Mouse (Mus musculus) midbrain, embryonic 10.5 days (tissue): ENCODE data around the gene Fbxl18. TPM values are rescaled to one million over a fixed set of nuclear protein-coding genes. Genes with fewer than 3 reads are reported as not detected.

ENCODE experiments used
- DNase-seq: peaks from one replicate; pipeline ENCODE4 v3.0.0-alpha.2; 2017; ENCODE audit warnings: low spot score
- H3K27ac ChIP-seq: fragments of 300-500 bp; sonication (generic); replicated peaks from 2 replicates; pipeline ENCODE4 v1.5.1; 2016; ENCODE audit warnings: mild to moderate bottlenecking
- H3K27me3 ChIP-seq: fragments of 300-500 bp; sonication (generic); 2 replicates; pipeline ENCODE4 v1.6.1; 2016; ENCODE audit warnings: low read depth, mild to moderate bottlenecking; ENCODE audit not compliant: poor library complexity, severe bottlenecking
- H3K36me3 ChIP-seq: fragments of 300-500 bp; sonication (generic); 2 replicates; pipeline ENCODE4 v1.6.1; 2016; ENCODE audit warnings: mild to moderate bottlenecking, moderate library complexity
- H3K4me1 ChIP-seq: fragments of 300-500 bp; sonication (generic); 2 replicates; pipeline ENCODE4 v1.6.1; 2016
- H3K4me3 ChIP-seq: fragments of 300-500 bp; sonication (generic); 2 replicates; pipeline ENCODE4 v1.5.1; 2016; ENCODE audit warnings: mild to moderate bottlenecking, moderate library complexity
- H3K9me3 ChIP-seq: fragments of 300-500 bp; sonication (generic); replicated peaks from 2 replicates; pipeline ENCODE4 v1.6.1; 2016; ENCODE audit warnings: mild to moderate bottlenecking
- WGBS: fragments of 180-500 bp; shearing (Covaris S2); methylation state at CpG from one replicate; pipeline ENCODE4 v1.1.7; 2016; 5-methylcytosine and 5-hydroxymethylcytosine counted together
- polyA plus RNA-seq: library from polyadenylated mRNA; unstranded; fragments of >200 nt; fragmentation: Nextera tagmentation; extraction: Ambion mirVana; gene quantifications from 2 replicates; pipeline ENCODE4 v1.2.1, GENCODE M21; 2016

The Fbxl18 gene
- polyA plus RNA-seq, 1 experiment from 2014 or later: 23.4 TPM

GRCm38 (mm10) chr5:142821974-142822285 is 73.3 kb downstream of the Fbxl18 start:
- WGBS: under 1% methylated on average over 9 of the region's 9 CpGs
- no peak for DNase-seq
- H3K36me3 ChIP-seq: no peaks in the 10 kb centered on the region
- H3K27ac ChIP-seq: peak overlapping the region; percentile 100
- H3K9me3 ChIP-seq: no peaks in the 10 kb centered on the region
- H3K4me3 ChIP-seq: peak overlapping the region; percentile 99
- peaks cover 11% of the 10 kb centered on the region; the same call in 1 of the 2 replicates for H3K27me3 ChIP-seq
- H3K4me1 ChIP-seq: peaks cover 61% of the 10 kb centered on the region

GRCm38 (mm10) chr5:142821266-142821973 is 73.8 kb downstream of the Fbxl18 start:
- H3K36me3 ChIP-seq: no peaks in the 10 kb centered on the region
- peaks cover 11% of the 10 kb centered on the region; the same call in 1 of the 2 replicates for H3K27me3 ChIP-seq
- peak overlapping the region; percentile 100 for H3K27ac ChIP-seq
- no peaks in the 10 kb centered on the region for H3K9me3 ChIP-seq
- H3K4me1 ChIP-seq: peaks cover 61% of the 10 kb centered on the region
- H3K4me3 ChIP-seq: peak overlapping the region; percentile 99
- 0% methylated on average over 36 of the region's 36 CpGs for whole genome bisulfite sequencing
- peak; percentile 91 for DNase-seq

GRCm38 (mm10) chr5:142820276-142821265 is 74.7 kb downstream of the Fbxl18 start:
- peaks cover 5% of the 10 kb centered on the region; the same call in 1 of the 2 replicates for H3K27me3 ChIP-seq
- H3K9me3 ChIP-seq: no peaks in the 10 kb centered on the region
- H3K4me1 ChIP-seq: peaks cover 54% of the 10 kb centered on the region
- peak overlapping the region; percentile 100 for H3K27ac ChIP-seq
- DNase-seq: peak; percentile 78
- H3K4me3 ChIP-seq: peak overlapping the region; percentile 99
- under 1% methylated on average over 53 of the region's 53 CpGs for WGBS
- H3K36me3 ChIP-seq: no peaks in the 10 kb centered on the region

GRCm38 (mm10) chr5:142819385-142820275 is 75.6 kb downstream of the Fbxl18 start:
- H3K9me3 ChIP-seq: no peaks in the 10 kb centered on the region
- peaks cover 44% of the 10 kb centered on the region for H3K4me1 ChIP-seq
- H3K27me3 ChIP-seq: peaks cover 3% of the 10 kb centered on the region; the same call in 1 of the 2 replicates
- H3K36me3 ChIP-seq: peaks cover 5% of the 10 kb centered on the region
- H3K4me3 ChIP-seq: peak overlapping the region; percentile 99
- WGBS: under 1% methylated on average over 35 of the region's 36 CpGs
- peak overlapping the region; percentile 100 for H3K27ac ChIP-seq
- peak; percentile 81 for DNase-seq

GRCm38 (mm10) chr5:142818435-142819360 is 76.5 kb downstream of the Fbxl18 start:
- DNase-seq: peak; percentile 87
- H3K4me1 ChIP-seq: peaks cover 42% of the 10 kb centered on the region
- under 1% methylated on average over 43 of the region's 43 CpGs for WGBS

GRCm38 (mm10) chr5:142817524-142818434 is 77.4 kb downstream of the Fbxl18 start, which contains the start of gene Tnrc18:
Gene Tnrc18 (minus strand): TSS chr5:142817662.
- DNase-seq: peak; percentile 99
- Histone ChIP-seq H3K4me3 (peak within 1 kb of the TSS; percentile 99), H3K27ac (peak within 1 kb of the TSS; percentile 100), H3K9me3 (no peaks in the 10 kb centered on the region), H3K4me1 (peaks cover 42% of the 10 kb centered on the region), H3K36me3 (peaks cover 10% of the 10 kb centered on the region), H3K27me3 (no peaks in the 10 kb centered on the region)
- under 1% methylated on average over 56 of the region's 56 CpGs for WGBS

More at GRCm38 (mm10) chr5:142818435-142819360, 76.5 kb downstream of the Fbxl18 start:
- peaks cover 10% of the 10 kb centered on the region for H3K36me3 ChIP-seq
- peak overlapping the region; percentile 99 for H3K4me3 ChIP-seq
- no peaks in the 10 kb centered on the region for H3K27me3 ChIP-seq
- H3K27ac ChIP-seq: peak overlapping the region; percentile 100
- H3K9me3 ChIP-seq: no peaks in the 10 kb centered on the region

Other genes with a start within 250 kb of the Fbxl18 start
- 22.8 and 32.6 TPM in 2 replicates for gene Slc29a4, start 202.9 kb downstream of the Fbxl18 start, polyA plus RNA-seq
- gene Tnrc18, start 77.8 kb downstream of the Fbxl18 start, polyA plus RNA-seq: 18.7 and 23.2 TPM in 2 replicates
- gene Actb, start 11.3 kb upstream of the Fbxl18 start, polyA plus RNA-seq: 12,690 and 13,877 TPM in 2 replicates
- gene Fscn1, start 64.9 kb upstream of the Fbxl18 start, polyA plus RNA-seq: 675 and 709 TPM in 2 replicates
- 39.8 and 46.5 TPM in 2 replicates for gene Rnf216, start 217.6 kb upstream of the Fbxl18 start, polyA plus RNA-seq